Mouse (Mus musculus): Measurements from ENCODE around the gene Ctsg. TPM values are rescaled to one million over a fixed set of nuclear protein-coding genes. Genes with fewer than 3 reads are reported as not detected.
"Not testable (repeated sequence)": the region's sequence is repeated elsewhere in the genome, so short reads cannot be mapped to it uniquely, and the experiment has no call there.

The Ctsg gene
- polyA plus RNA-seq, 1 experiment, result 41.8 TPM

GRCm38 (mm10) chr14:56098940-56099339 is 3.4 kb downstream of the Ctsg start:
- Histone ChIP-seq H3K4me1 (no peaks in the 10 kb centered on the region), H3K36me3 (replicated peaks; ENCODE audit: low read length) (no peaks in the 10 kb centered on the region), H3K9me3 (peaks cover 4% of the 10 kb centered on the region), H3K4me3 (replicated peaks) (no peak overlapping the region), H3K27me3 (replicated peaks) (no peaks in the 10 kb centered on the region)
- TF ChIP-seq FLI1 (IDR thresholded peaks at IDR 0.05; ENCODE audit: low read length), result no peak
- no peak for TF ChIP-seq GATA1 (IDR thresholded peaks at IDR 0.05; ENCODE audit: borderline replicate concordance, low read length)

GRCm38 (mm10) chr14:56097597-56097996 is 4.8 kb downstream of the Ctsg start:
- Histone ChIP-seq H3K4me3 (replicated peaks) (no peak overlapping the region), H3K9me3 (peaks cover 4% of the 10 kb centered on the region), H3K27me3 (replicated peaks) (no peaks in the 10 kb centered on the region), H3K36me3 (replicated peaks; ENCODE audit: low read length) (no peaks in the 10 kb centered on the region), H3K4me1 (no peaks in the 10 kb centered on the region)
- TF ChIP-seq GATA1 (IDR thresholded peaks at IDR 0.05; ENCODE audit: borderline replicate concordance, low read length) (no peak), FLI1 (IDR thresholded peaks at IDR 0.05; ENCODE audit: low read length) (no peak)

- peaks cover 2% of the 10 kb centered on the region for H3K27me3 ChIP-seq (replicated peaks)
- H3K4me3 ChIP-seq (replicated peaks), result no peak overlapping the region
- TF ChIP-seq GATA1 (IDR thresholded peaks at IDR 0.05; ENCODE audit: borderline replicate concordance, low read length), result no peak
- H3K4me1 ChIP-seq, result no peaks in the 10 kb centered on the region
- no peaks in the 10 kb centered on the region for H3K36me3 ChIP-seq (replicated peaks; ENCODE audit: low read length)
- no peaks in the 10 kb centered on the region for H3K9me3 ChIP-seq
Observed at GRCm38 (mm10) chr14:56093353-56093752, 9.0 kb downstream of the Ctsg start.

DNA sequence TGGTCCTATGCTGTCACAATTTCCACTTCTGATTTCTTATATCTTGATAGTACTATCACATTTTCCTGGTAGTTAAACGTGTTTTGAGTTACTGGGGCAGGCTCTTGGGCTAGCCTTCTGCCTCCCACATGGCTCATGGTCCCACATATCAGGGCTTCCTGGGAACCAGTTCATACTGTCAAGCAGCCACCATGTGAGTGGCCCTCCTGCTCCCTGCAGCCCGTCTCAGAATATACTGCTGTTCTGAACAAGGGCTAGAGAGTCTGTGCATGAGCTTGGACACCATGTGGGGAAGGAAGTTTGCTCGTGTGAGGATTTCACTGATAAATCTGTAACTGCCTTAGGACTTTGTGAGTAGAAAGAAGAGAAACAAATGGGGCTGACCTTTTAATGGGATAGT is 15.7 kb downstream of the Ctsg start:
- Histone ChIP-seq H3K36me3 (replicated peaks; ENCODE audit: low read length) (no peaks in the 10 kb centered on the region), H3K4me1 (no peaks in the 10 kb centered on the region), H3K27me3 (replicated peaks) (peaks cover under 1% of the 10 kb centered on the region), H3K4me3 (replicated peaks) (no peak overlapping the region), H3K9me3 (no peaks in the 10 kb centered on the region)
- no peak for TF ChIP-seq GATA1 (IDR thresholded peaks at IDR 0.05; ENCODE audit: borderline replicate concordance, low read length)
- no peak for TF ChIP-seq FLI1 (IDR thresholded peaks at IDR 0.05; ENCODE audit: low read length)

- Histone ChIP-seq H3K36me3 (replicated peaks; ENCODE audit: low read length) (no peaks in the 10 kb centered on the region), H3K27me3 (replicated peaks) (no peaks in the 10 kb centered on the region), H3K9me3 (no peaks in the 10 kb centered on the region), H3K4me3 (replicated peaks) (no peak within 1 kb of the TSS), H3K4me1 (no peaks in the 10 kb centered on the region)
- no peak for TF ChIP-seq GATA1 (IDR thresholded peaks at IDR 0.05; ENCODE audit: borderline replicate concordance, low read length)
- TF ChIP-seq FLI1 (IDR thresholded peaks at IDR 0.05; ENCODE audit: low read length), result no peak
Observed at GRCm38 (mm10) chr14:56085167-56085566, 17.2 kb downstream of the Ctsg start, which contains the start of gene Mcpt8. Gene Mcpt8 (minus strand): TSS chr14:56085273.

DNA sequence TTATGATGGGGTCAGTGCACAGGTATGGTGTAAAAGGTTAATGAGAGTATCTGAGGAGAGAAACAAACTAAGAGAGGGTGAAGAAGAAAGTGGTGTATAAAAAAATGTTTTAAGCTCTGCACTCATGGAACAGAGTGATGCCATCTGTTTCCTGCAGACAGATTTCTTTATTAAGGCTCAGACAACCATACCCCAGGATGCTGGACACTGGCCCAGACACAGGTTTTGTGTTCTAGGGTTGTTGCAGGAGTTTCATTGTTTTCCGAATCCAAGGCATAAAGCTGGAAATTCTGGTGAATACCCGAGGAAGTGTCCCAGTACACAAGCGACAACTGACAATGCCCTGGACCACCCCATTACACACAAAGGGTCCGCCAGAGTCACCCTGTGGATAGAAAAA is 20.4 kb downstream of the Ctsg start:
- Histone ChIP-seq H3K4me1 (no peaks in the 10 kb centered on the region), H3K4me3 (replicated peaks) (no peak overlapping the region), H3K9me3 (no peaks in the 10 kb centered on the region), H3K36me3 (replicated peaks; ENCODE audit: low read length) (no peaks in the 10 kb centered on the region), H3K27me3 (replicated peaks) (no peaks in the 10 kb centered on the region)
- no peak for TF ChIP-seq FLI1 (IDR thresholded peaks at IDR 0.05; ENCODE audit: low read length)
- no peak for TF ChIP-seq GATA1 (IDR thresholded peaks at IDR 0.05; ENCODE audit: borderline replicate concordance, low read length)

- H3K27me3 ChIP-seq (replicated peaks), result peaks cover 12% of the 10 kb centered on the region
- not testable (repeated sequence) for H3K4me3 ChIP-seq (replicated peaks); H3K4me1 ChIP-seq; H3K9me3 ChIP-seq; H3K36me3 ChIP-seq (replicated peaks; ENCODE audit: low read length)
Observed at GRCm38 (mm10) chr14:56062213-56062612, 40.2 kb downstream of the Ctsg start, which contains the start of gene Mcpt4. Gene Mcpt4 (minus strand): TSS chr14:56062313.

DNA sequence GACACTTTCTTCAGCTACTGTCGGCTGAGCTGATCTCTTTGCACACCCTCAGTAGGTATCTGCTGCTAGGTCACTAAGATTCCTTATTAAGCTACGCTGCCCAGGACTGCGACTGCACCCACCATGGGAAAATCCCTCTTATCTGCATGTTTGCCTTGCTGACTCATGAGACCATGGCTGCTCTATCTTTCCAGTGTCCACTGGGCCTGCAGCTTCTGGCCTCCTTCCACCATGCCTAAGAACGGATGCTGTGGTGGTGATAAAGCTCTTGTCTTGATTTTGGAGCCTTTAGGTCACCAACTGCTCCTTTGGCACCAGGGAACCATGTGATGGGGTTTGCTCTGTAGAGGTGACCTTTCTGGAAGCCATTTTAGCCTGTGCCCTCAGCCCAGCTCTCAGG is 44.7 kb downstream of the Ctsg start:
- H3K4me1 ChIP-seq, result peaks cover 6% of the 10 kb centered on the region
- H3K9me3 ChIP-seq, result peaks cover 5% of the 10 kb centered on the region; the same call in 1 of the 2 replicates
- peaks cover 15% of the 10 kb centered on the region for H3K27me3 ChIP-seq (replicated peaks)
- no peaks in the 10 kb centered on the region for H3K36me3 ChIP-seq (replicated peaks; ENCODE audit: low read length)
- H3K4me3 ChIP-seq (replicated peaks), result no peak overlapping the region
- TF ChIP-seq GATA1 (IDR thresholded peaks at IDR 0.05; ENCODE audit: borderline replicate concordance, low read length) (no peak), FLI1 (IDR thresholded peaks at IDR 0.05; ENCODE audit: low read length) (no peak)

DNA sequence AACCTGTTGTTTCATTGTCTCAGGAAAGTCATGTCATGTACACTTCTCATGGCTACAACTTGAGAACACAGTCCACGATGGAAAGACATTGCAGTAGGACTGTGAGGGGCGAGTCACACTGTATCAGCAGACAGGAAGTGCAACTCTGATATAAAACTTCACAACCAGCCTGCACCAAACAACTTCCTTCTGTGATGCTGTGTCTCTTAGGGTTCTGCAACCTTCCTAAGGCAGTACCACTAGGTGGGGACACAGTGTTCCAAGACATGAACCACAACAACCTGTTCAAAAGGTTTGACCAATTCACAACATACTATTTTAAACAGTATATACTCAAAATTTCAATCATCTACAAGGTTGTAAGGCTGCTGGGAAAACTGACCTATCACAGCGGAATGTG is 47.0 kb downstream of the Ctsg start:
- Histone ChIP-seq H3K27me3 (replicated peaks) (peaks cover 18% of the 10 kb centered on the region), H3K9me3 (peaks cover 5% of the 10 kb centered on the region; the same call in 1 of the 2 replicates), H3K4me3 (replicated peaks) (no peak overlapping the region), H3K4me1 (peaks cover 6% of the 10 kb centered on the region), H3K36me3 (replicated peaks; ENCODE audit: low read length) (no peaks in the 10 kb centered on the region)
- TF ChIP-seq GATA1 (IDR thresholded peaks at IDR 0.05; ENCODE audit: borderline replicate concordance, low read length), result no peak
- TF ChIP-seq FLI1 (IDR thresholded peaks at IDR 0.05; ENCODE audit: low read length), result no peak

Other genes with a start within 250 kb of the Ctsg start
- gene Nynrin, start 248.6 kb downstream of the Ctsg start, polyA plus RNA-seq (2012; ENCODE audit: insufficient read depth, low replicate concordance), result 0.61 and 1.4 TPM in 2 replicates
- 1.2 TPM in 1 of 2 replicates, not detected in the other for gene Cbln3, start 218.2 kb downstream of the Ctsg start, polyA plus RNA-seq (2012; ENCODE audit: insufficient read depth, low replicate concordance)
- gene Khnyn, start 217.6 kb downstream of the Ctsg start, polyA plus RNA-seq (2012; ENCODE audit: insufficient read depth, low replicate concordance), result 7.3 and 10.5 TPM in 2 replicates
- 6.6 TPM in 1 of 2 replicates, not detected in the other for gene Sdr39u1, start 202.3 kb downstream of the Ctsg start, polyA plus RNA-seq (2012; ENCODE audit: insufficient read depth, low replicate concordance)
- gene Cma1, start 157.9 kb downstream of the Ctsg start, polyA plus RNA-seq (2012; ENCODE audit: insufficient read depth, low replicate concordance), result 0.87 TPM in 1 of 2 replicates, not detected in the other
- gene Cma2, start 151.6 kb downstream of the Ctsg start, polyA plus RNA-seq (2012; ENCODE audit: insufficient read depth, low replicate concordance), result not detected in 2 replicates
- gene Mcpt1, start 84.6 kb downstream of the Ctsg start, polyA plus RNA-seq (2012; ENCODE audit: insufficient read depth, low replicate concordance), result not detected in 2 replicates
- not detected in 2 replicates for gene Mcpt9, start 72.1 kb downstream of the Ctsg start, polyA plus RNA-seq (2012; ENCODE audit: insufficient read depth, low replicate concordance)
- not detected in 2 replicates for gene Mcpt2, start 60.5 kb downstream of the Ctsg start, polyA plus RNA-seq (2012; ENCODE audit: insufficient read depth, low replicate concordance)
- gene Mcpt4, start 40.3 kb downstream of the Ctsg start, polyA plus RNA-seq (2012; ENCODE audit: insufficient read depth, low replicate concordance), result not detected in 2 replicates
- gene Mcpt8, start 17.3 kb downstream of the Ctsg start, polyA plus RNA-seq (2012; ENCODE audit: insufficient read depth, low replicate concordance), result 2.0 TPM in 1 of 2 replicates, not detected in the other
- gene Gzme, start 18.1 kb upstream of the Ctsg start, polyA plus RNA-seq (2012; ENCODE audit: insufficient read depth, low replicate concordance), result not detected in 2 replicates
- not detected in 2 replicates for gene Gzmd, start 30.0 kb upstream of the Ctsg start, polyA plus RNA-seq (2012; ENCODE audit: insufficient read depth, low replicate concordance)
- gene Gzmg, start 57.0 kb upstream of the Ctsg start, polyA plus RNA-seq (2012; ENCODE audit: insufficient read depth, low replicate concordance), result not detected in 2 replicates
- not detected in 2 replicates for gene Gzmn, start 72.0 kb upstream of the Ctsg start, polyA plus RNA-seq (2012; ENCODE audit: insufficient read depth, low replicate concordance)
- not detected in 2 replicates for gene Gzmf, start 108.8 kb upstream of the Ctsg start, polyA plus RNA-seq (2012; ENCODE audit: insufficient read depth, low replicate concordance)
- 0.38 TPM in 1 of 2 replicates, not detected in the other for gene Gzmc, start 132.1 kb upstream of the Ctsg start, polyA plus RNA-seq (2012; ENCODE audit: insufficient read depth, low replicate concordance)
- gene Gzmb, start 159.7 kb upstream of the Ctsg start, polyA plus RNA-seq (2012; ENCODE audit: insufficient read depth, low replicate concordance), result 0.65 TPM in 1 of 2 replicates, not detected in the other